Mouse (Mus musculus) 416B (cell line): Measurements from ENCODE around the gene Gpx8.
A peak's percentile ranks its signal among the peaks of the same experiment; 100 is the strongest.

Experiments
- DNase-seq: peaks from one replicate; pipeline ENCODE4 v3.0.0; 2011; ENCODE audit warnings: low read depth

Gpx8 gene

GRCm38 (mm10) chr13:113023274-113024143 is 22.7 kb downstream of the Gpx8 start:
- no peak for DNase-seq

GRCm38 (mm10) chr13:113022467-113022866 is 23.7 kb downstream of the Gpx8 start:
- DNase-seq: no peak

- DNase-seq: no peak
Measured at GRCm38 (mm10) chr13:113021521-113021920, 24.7 kb downstream of the Gpx8 start.

- peak; percentile 65 for DNase-seq
Measured at GRCm38 (mm10) chr13:113013174-113013953, 32.8 kb downstream of the Gpx8 start.

GRCm38 (mm10) chr13:113012683-113013082 is 33.5 kb downstream of the Gpx8 start:
- DNase-seq: no peak

GRCm38 (mm10) chr13:113000576-113001318 is 45.5 kb downstream of the Gpx8 start:
- DNase-seq: no peak

GRCm38 (mm10) chr13:113000090-113000489 is 46.1 kb downstream of the Gpx8 start:
- no peak for DNase-seq

GRCm38 (mm10) chr13:112998427-112999201 is 47.6 kb downstream of the Gpx8 start:
- no peak for DNase-seq

- no peak for DNase-seq
Measured at GRCm38 (mm10) chr13:112997369-112997768, 48.8 kb downstream of the Gpx8 start.

GRCm38 (mm10) chr13:112996407-112996806 is 49.8 kb downstream of the Gpx8 start:
- peak; percentile 19 for DNase-seq

- DNase-seq: no peak
Measured at GRCm38 (mm10) chr13:112994191-112994590, 52.0 kb downstream of the Gpx8 start.

- DNase-seq: no peak
Measured at GRCm38 (mm10) chr13:112993531-112994152, 52.6 kb downstream of the Gpx8 start, which contains the start of gene Mcidas. Gene Mcidas, plus strand, starts transcription at chr13:112993845.
